Mouse (Mus musculus) heart, adult 2 months (tissue): Measurements from ENCODE around the gene Akr1c12.

Source experiments
- CTCF ChIP-seq: fragments of 200-600 bp; IDR thresholded peaks from 2 replicates; pipeline ENCODE4 v1.8.1; 2022; ENCODE audit warnings: antibody characterized with exemption, mild to moderate bottlenecking, moderate library complexity
- EP300 ChIP-seq: fragments of 200-500 bp; IDR thresholded peaks from 2 replicates; pipeline ENCODE4 v1.6.1; 2011; ENCODE audit warnings: low read depth, low read length, control low read depth; ENCODE audit not compliant: insufficient read depth
- POLR2A ChIP-seq: fragments of 200-500 bp; IDR thresholded peaks from 2 replicates; pipeline ENCODE4 v1.6.1; 2011; ENCODE audit warnings: mild to moderate bottlenecking, low read depth, low read length, control low read depth; ENCODE audit not compliant: insufficient read depth

DNA sequence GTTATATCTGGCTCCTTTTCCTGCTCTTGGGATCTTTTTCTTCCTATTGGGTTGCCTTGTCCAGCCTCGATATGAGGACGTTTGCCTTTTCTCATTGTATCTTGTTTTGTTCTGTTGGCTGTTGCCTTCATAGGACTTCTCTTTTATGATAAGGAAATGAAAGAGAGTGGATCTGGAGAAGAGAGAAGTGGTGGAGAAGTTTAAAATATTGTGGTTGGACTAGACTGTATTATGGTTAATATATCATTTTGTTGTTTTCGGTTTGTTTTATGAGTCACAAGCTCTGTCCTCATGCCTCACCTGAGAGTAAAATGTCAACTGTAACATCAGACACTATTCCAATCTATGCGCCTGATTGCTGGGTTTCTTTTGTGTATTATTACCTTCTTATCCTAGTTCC, 17.8 kb upstream of the Akr1c12 start:
- TF ChIP-seq CTCF: no peak
- TF ChIP-seq EP300: no peak
- no peak for TF ChIP-seq POLR2A
